Mouse (Mus musculus) G1E (cell line): ENCODE measurements around the gene Hist2h2aa2. TPM values are rescaled to one million over a fixed set of nuclear protein-coding genes. Genes with fewer than 3 reads are reported as not detected.

Experiments
- ATAC-seq: 2 replicates; pipeline ENCODE4 v1.8.0; 2016; ENCODE audit warnings: mild to moderate bottlenecking; ENCODE audit not compliant: insufficient number of reproducible peaks, poor library complexity, low FRiP score, severe bottlenecking; ENCODE audit errors: extremely low read depth
- DNase-seq: peaks from one replicate; pipeline ENCODE4 v3.0.0; 2012; ENCODE audit warnings: low spot score
- H3K27me3 ChIP-seq: 2 replicates; pipeline ENCODE4 v1.6.1; 2012; ENCODE audit warnings: mild to moderate bottlenecking, low read length, inconsistent platforms; ENCODE audit not compliant: insufficient read depth
- H3K36me3 ChIP-seq: replicated peaks from 2 replicates; pipeline ENCODE3; 2012; ENCODE audit warnings: mild to moderate bottlenecking, inconsistent platforms
- H3K4me1 ChIP-seq: 2 replicates; pipeline ENCODE4 v1.6.1; 2012; ENCODE audit warnings: low read depth, low read length, inconsistent platforms, mixed read lengths; ENCODE audit not compliant: insufficient read depth
- H3K4me3 ChIP-seq: 2 replicates; pipeline ENCODE4 v1.5.1; 2012; ENCODE audit warnings: low read depth, mild to moderate bottlenecking, inconsistent platforms, low read length, moderate library complexity, mixed read lengths
- H3K9me3 ChIP-seq: replicated peaks from 2 replicates; pipeline ENCODE4 v1.6.1; 2012; ENCODE audit warnings: inconsistent platforms
- CTCF ChIP-seq: IDR thresholded peaks from 2 replicates; pipeline ENCODE4 v1.5.1; 2012; ENCODE audit warnings: low read depth, low read length, inconsistent platforms, mixed read lengths
- GATA1 ChIP-seq: IDR thresholded peaks from 2 replicates; pipeline ENCODE4 v1.6.1; 2012; ENCODE audit warnings: borderline replicate concordance, low read length, inconsistent platforms, mixed read lengths
- GATA2 ChIP-seq: IDR thresholded peaks from 2 replicates; pipeline ENCODE4 v1.6.1; 2012; ENCODE audit warnings: low read depth, low read length, inconsistent platforms, borderline replicate concordance
- POLR2AphosphoS5 ChIP-seq: IDR thresholded peaks from 2 replicates; pipeline ENCODE4 v1.6.1; 2012; ENCODE audit warnings: low read depth, low read length, inconsistent platforms; ENCODE audit not compliant: insufficient replicate concordance
- TAL1 ChIP-seq: conservative IDR thresholded peaks from 2 replicates; pipeline ENCODE4 v1.6.1; 2012; ENCODE audit warnings: low read depth, low read length, inconsistent platforms, mixed read lengths
- polyA plus RNA-seq: library from polyadenylated mRNA; stranded (reverse); fragments of >175 nt; gene quantifications from 2 replicates; pipeline ENCODE4 v1.2.3, GENCODE M21; 2012
- total RNA-seq, 2 experiments: library from RNA; stranded (forward) in 1 of 2; stranded (reverse) in 1 of 2; fragments of 200-1000 nt in 1 of 2; fragments of >200 nt in 1 of 2; fragmentation: Nextera tagmentation in 1 of 2; gene quantifications; 2 replicates each; pipeline ENCODE4 v1.2.3; 2014 to 2017

Hist2h2aa2 gene
- total and polyA plus RNA-seq, 3 experiments: 39.6 to 2,156 (median 1,341) TPM

GRCm38 (mm10) chr3:96197129-96197749 is 42.8 kb downstream of the Hist2h2aa2 start:
- peak; percentile 89 for ATAC-seq

GRCm38 (mm10) chr3:96196437-96197128 is 43.5 kb downstream of the Hist2h2aa2 start:
- Histone ChIP-seq H3K4me1 (peaks cover 45% of the 10 kb centered on the region), H3K4me3 (peak overlapping the region; percentile 83), H3K9me3 (peaks cover 5% of the 10 kb centered on the region), H3K36me3 (peaks cover 13% of the 10 kb centered on the region), H3K27me3 (peaks cover 21% of the 10 kb centered on the region)
- no peak for ATAC-seq
- TF ChIP-seq GATA2: no peak
- TF ChIP-seq TAL1: no peak
- no peak for TF ChIP-seq GATA1
- TF ChIP-seq CTCF: no peak
- no peak for TF ChIP-seq POLR2AphosphoS5
- DNase-seq: no peak

More at GRCm38 (mm10) chr3:96197129-96197749, 42.8 kb downstream of the Hist2h2aa2 start:
- Histone ChIP-seq H3K36me3 (peaks cover 13% of the 10 kb centered on the region), H3K27me3 (peaks cover 16% of the 10 kb centered on the region), H3K4me1 (peaks cover 45% of the 10 kb centered on the region), H3K9me3 (peaks cover 5% of the 10 kb centered on the region), H3K4me3 (peak overlapping the region; percentile 83)
- peak; percentile 78 for DNase-seq
- TF ChIP-seq CTCF (no peak), POLR2AphosphoS5 (no peak), TAL1 (no peak), GATA2 (no peak)

GRCm38 (mm10) chr3:96195616-96196313 is 44.3 kb downstream of the Hist2h2aa2 start:
- no peak overlapping the region for H3K4me3 ChIP-seq
- peaks cover 45% of the 10 kb centered on the region for H3K4me1 ChIP-seq
- no peak for DNase-seq
- peaks cover 13% of the 10 kb centered on the region for H3K36me3 ChIP-seq
- no peak for ATAC-seq
- TF ChIP-seq POLR2AphosphoS5: no peak
- no peak for TF ChIP-seq GATA1
- TF ChIP-seq GATA2: no peak
- TF ChIP-seq CTCF: no peak
- TF ChIP-seq TAL1: no peak
- peaks cover 5% of the 10 kb centered on the region for H3K9me3 ChIP-seq
- peaks cover 21% of the 10 kb centered on the region for H3K27me3 ChIP-seq

- DNase-seq: no peak
- H3K36me3 ChIP-seq: peaks cover 13% of the 10 kb centered on the region
- H3K9me3 ChIP-seq: peaks cover 5% of the 10 kb centered on the region
- TF ChIP-seq GATA2: no peak
- no peak for TF ChIP-seq GATA1
- no peak for TF ChIP-seq CTCF
- TF ChIP-seq TAL1: no peak
- TF ChIP-seq POLR2AphosphoS5: no peak
- H3K27me3 ChIP-seq: peaks cover 29% of the 10 kb centered on the region
- no peak overlapping the region for H3K4me3 ChIP-seq
- ATAC-seq: no peak
- H3K4me1 ChIP-seq: peaks cover 49% of the 10 kb centered on the region
These were observed 45.1 kb downstream of the Hist2h2aa2 start for GRCm38 (mm10) chr3:96194966-96195365.

GRCm38 (mm10) chr3:96192977-96193376 is 47.1 kb downstream of the Hist2h2aa2 start:
- peaks cover 5% of the 10 kb centered on the region for H3K9me3 ChIP-seq
- no peak for TF ChIP-seq TAL1
- no peak for TF ChIP-seq GATA1
- TF ChIP-seq POLR2AphosphoS5: no peak
- TF ChIP-seq CTCF: no peak
- no peak for TF ChIP-seq GATA2
- peaks cover 46% of the 10 kb centered on the region for H3K27me3 ChIP-seq
- ATAC-seq (no peak), DNase-seq (no peak)
- H3K36me3 ChIP-seq: peaks cover 13% of the 10 kb centered on the region
- no peak overlapping the region for H3K4me3 ChIP-seq
- H3K4me1 ChIP-seq: peaks cover 31% of the 10 kb centered on the region

Other genes starting within 250 kb of the Hist2h2aa2 start
- 9.7 and 23.3 TPM in 2 replicates for gene Plekho1, start 244.3 kb downstream of the Hist2h2aa2 start, total RNA-seq (2014; fragmentation: Nextera tagmentation)
- gene Plekho1, start 244.3 kb downstream of the Hist2h2aa2 start, total RNA-seq (2017): 4.2 and 5.7 TPM in 2 replicates
- gene Plekho1, start 244.3 kb downstream of the Hist2h2aa2 start, polyA plus RNA-seq: 10.9 and 14.1 TPM in 2 replicates
- 19.8 and 28.7 TPM in 2 replicates for gene Vps45, start 181.8 kb downstream of the Hist2h2aa2 start, total RNA-seq (2014; fragmentation: Nextera tagmentation)
- gene Vps45, start 181.8 kb downstream of the Hist2h2aa2 start, total RNA-seq (2017): 16.1 and 21.4 TPM in 2 replicates
- 6.1 and 6.7 TPM in 2 replicates for gene Vps45, start 181.8 kb downstream of the Hist2h2aa2 start, polyA plus RNA-seq
- gene Otud7b, start 135.7 kb downstream of the Hist2h2aa2 start, total RNA-seq (2014; fragmentation: Nextera tagmentation): 10.1 and 17.4 TPM in 2 replicates
- gene Otud7b, start 135.7 kb downstream of the Hist2h2aa2 start, total RNA-seq (2017): 21.7 and 22.1 TPM in 2 replicates
- gene Otud7b, start 135.7 kb downstream of the Hist2h2aa2 start, polyA plus RNA-seq: 11.3 and 11.8 TPM in 2 replicates
- gene Mtmr11, start 78.3 kb downstream of the Hist2h2aa2 start, total RNA-seq (2014; fragmentation: Nextera tagmentation): 5.7 TPM in 1 of 2 replicates, not detected in the other
- 2.7 and 3.5 TPM in 2 replicates for gene Mtmr11, start 78.3 kb downstream of the Hist2h2aa2 start, total RNA-seq (2017)
- not detected in 2 replicates for gene Mtmr11, start 78.3 kb downstream of the Hist2h2aa2 start, polyA plus RNA-seq
- gene Sf3b4, start 67.9 kb downstream of the Hist2h2aa2 start, total RNA-seq (2014; fragmentation: Nextera tagmentation): 138 and 179 TPM in 2 replicates
- 24.8 and 29.3 TPM in 2 replicates for gene Sf3b4, start 67.9 kb downstream of the Hist2h2aa2 start, total RNA-seq (2017)
- 724 and 955 TPM in 2 replicates for gene Sf3b4, start 67.9 kb downstream of the Hist2h2aa2 start, polyA plus RNA-seq
- 0.45 TPM in 1 of 2 replicates, not detected in the other for gene Sv2a, start 59.1 kb downstream of the Hist2h2aa2 start, total RNA-seq (2014; fragmentation: Nextera tagmentation)
- 0.11 and 0.23 TPM in 2 replicates for gene Sv2a, start 59.1 kb downstream of the Hist2h2aa2 start, total RNA-seq (2017)
- gene Sv2a, start 59.1 kb downstream of the Hist2h2aa2 start, polyA plus RNA-seq: 0.07 and 0.12 TPM in 2 replicates
- 19.6 and 19.8 TPM in 2 replicates for gene Bola1, start 20.6 kb downstream of the Hist2h2aa2 start, total RNA-seq (2014; fragmentation: Nextera tagmentation)
- 48.2 and 60.6 TPM in 2 replicates for gene Bola1, start 20.6 kb downstream of the Hist2h2aa2 start, total RNA-seq (2017)
- gene Bola1, start 20.6 kb downstream of the Hist2h2aa2 start, polyA plus RNA-seq: 115 and 144 TPM in 2 replicates
- 38.7 and 50.5 TPM in 2 replicates for gene Hist2h2ab, start 20.4 kb downstream of the Hist2h2aa2 start, total RNA-seq (2014; fragmentation: Nextera tagmentation)
- 435 and 467 TPM in 2 replicates for gene Hist2h2ab, start 20.4 kb downstream of the Hist2h2aa2 start, total RNA-seq (2017)
- 0.14 and 1.2 TPM in 2 replicates for gene Hist2h2ab, start 20.4 kb downstream of the Hist2h2aa2 start, polyA plus RNA-seq
- gene Hist2h2ac, start 19.4 kb downstream of the Hist2h2aa2 start, total RNA-seq (2014; fragmentation: Nextera tagmentation): 34.2 and 45.7 TPM in 2 replicates
- 928 and 1,027 TPM in 2 replicates for gene Hist2h2ac, start 19.4 kb downstream of the Hist2h2aa2 start, total RNA-seq (2017)
- 2.6 and 10.9 TPM in 2 replicates for gene Hist2h2ac, start 19.4 kb downstream of the Hist2h2aa2 start, polyA plus RNA-seq
- 2.7 and 4.9 TPM in 2 replicates for gene Hist2h2be, start 19.2 kb downstream of the Hist2h2aa2 start, total RNA-seq (2014; fragmentation: Nextera tagmentation)
- gene Hist2h2be, start 19.2 kb downstream of the Hist2h2aa2 start, total RNA-seq (2017): 2.5 TPM in 2 replicates
- 0.24 and 0.33 TPM in 2 replicates for gene Hist2h2be, start 19.2 kb downstream of the Hist2h2aa2 start, polyA plus RNA-seq
- gene Hist2h3c2, start 1.1 kb downstream of the Hist2h2aa2 start, total RNA-seq (2014; fragmentation: Nextera tagmentation): 847 and 1,420 TPM in 2 replicates
- gene Hist2h3c2, start 1.1 kb downstream of the Hist2h2aa2 start, total RNA-seq (2017): 558 and 938 TPM in 2 replicates
- gene Hist2h3c2, start 1.1 kb downstream of the Hist2h2aa2 start, polyA plus RNA-seq: 27.5 and 91.2 TPM in 2 replicates
- 124 and 563 TPM in 2 replicates for gene Hist2h2aa1, start 5.2 kb upstream of the Hist2h2aa2 start, total RNA-seq (2014; fragmentation: Nextera tagmentation)
- 3,915 and 5,191 TPM in 2 replicates for gene Hist2h2aa1, start 5.2 kb upstream of the Hist2h2aa2 start, total RNA-seq (2017)
- gene Hist2h2aa1, start 5.2 kb upstream of the Hist2h2aa2 start, polyA plus RNA-seq: 0.79 and 7.3 TPM in 2 replicates
- 21.7 and 42.6 TPM in 2 replicates for gene Hist2h3c1, start 6.4 kb upstream of the Hist2h2aa2 start, total RNA-seq (2014; fragmentation: Nextera tagmentation)
- 9.1 and 9.9 TPM in 2 replicates for gene Hist2h3c1, start 6.4 kb upstream of the Hist2h2aa2 start, total RNA-seq (2017)
- not detected in 2 replicates for gene Hist2h3c1, start 6.4 kb upstream of the Hist2h2aa2 start, polyA plus RNA-seq
- gene Hist2h4, start 23.0 kb upstream of the Hist2h2aa2 start, total RNA-seq (2014; fragmentation: Nextera tagmentation): 490 and 543 TPM in 2 replicates
- 66.6 and 93.8 TPM in 2 replicates for gene Hist2h4, start 23.0 kb upstream of the Hist2h2aa2 start, total RNA-seq (2017)
- 1.8 and 9.3 TPM in 2 replicates for gene Hist2h4, start 23.0 kb upstream of the Hist2h2aa2 start, polyA plus RNA-seq
- gene Hist2h3b, start 28.4 kb upstream of the Hist2h2aa2 start, total RNA-seq (2014; fragmentation: Nextera tagmentation): 2,573 and 2,582 TPM in 2 replicates
- 465 and 1,341 TPM in 2 replicates for gene Hist2h3b, start 28.4 kb upstream of the Hist2h2aa2 start, total RNA-seq (2017)
- gene Hist2h3b, start 28.4 kb upstream of the Hist2h2aa2 start, polyA plus RNA-seq: 16.2 and 95.7 TPM in 2 replicates
- 2,071 and 2,480 TPM in 2 replicates for gene Hist2h2bb, start 29.5 kb upstream of the Hist2h2aa2 start, total RNA-seq (2014; fragmentation: Nextera tagmentation)
- 8,098 and 8,372 TPM in 2 replicates for gene Hist2h2bb, start 29.5 kb upstream of the Hist2h2aa2 start, total RNA-seq (2017)
- gene Hist2h2bb, start 29.5 kb upstream of the Hist2h2aa2 start, polyA plus RNA-seq: 0.29 and 0.75 TPM in 2 replicates
- gene Fcgr1, start 53.7 kb upstream of the Hist2h2aa2 start, total RNA-seq (2014; fragmentation: Nextera tagmentation): 0.53 TPM in 1 of 2 replicates, not detected in the other
- gene Fcgr1, start 53.7 kb upstream of the Hist2h2aa2 start, total RNA-seq (2017): 0.12 and 0.16 TPM in 2 replicates
- gene Fcgr1, start 53.7 kb upstream of the Hist2h2aa2 start, polyA plus RNA-seq: not detected in 2 replicates
- not detected in 2 replicates for gene BC107364, start 212.0 kb upstream of the Hist2h2aa2 start, total RNA-seq (2014; fragmentation: Nextera tagmentation)
- 0.27 TPM in 1 of 2 replicates, not detected in the other for gene BC107364, start 212.0 kb upstream of the Hist2h2aa2 start, total RNA-seq (2017)
- not detected in 2 replicates for gene BC107364, start 212.0 kb upstream of the Hist2h2aa2 start, polyA plus RNA-seq